Mouse (Mus musculus): ENCODE measurements at regions not wholly inside any gene's neighbourhood (a gene's known extent, or its start where the extent isn't known, plus 50 kb on each side); places are given as distances from the start of the nearest gene placed in this dataset.
"Not testable (repeated sequence)": the region's sequence is repeated elsewhere in the genome, so short reads cannot be mapped to it uniquely, and the experiment has no call there.

- Histone ChIP-seq H3K27ac (ENCODE audit: low read depth, low read length) (no peak overlapping the region), H3K9ac (no peak overlapping the region), H3K4me1 (ENCODE audit: insufficient read depth) (no peaks in the 10 kb centered on the region), H3K4me3 (ENCODE audit: low read depth, low read length) (no peak overlapping the region), H3K27me3 (ENCODE audit: insufficient read depth, low read length) (no peaks in the 10 kb centered on the region), H3K9me3 (ENCODE audit: low read length) (no peaks in the 10 kb centered on the region), H3K4me2 (ENCODE audit: low read depth) (no peak overlapping the region), H3K36me3 (ENCODE audit: insufficient read depth) (no peaks in the 10 kb centered on the region)
- DNase-seq (no peak), ATAC-seq (no peak)
- WGBS, result 78% methylated on average over 1 of the region's 1 CpGs
- no peak for TF ChIP-seq CTCF (IDR thresholded peaks at IDR 0.05; ENCODE audit: low read depth)
These were observed 239.1 kb downstream of the Bmp2 start for GRCm38 (mm10) chr2:133791031-133791430.

GRCm38 (mm10) chr2:133793293-133793692, 241.3 kb downstream of the Bmp2 start:
- 43% methylated on average over 2 of the region's 2 CpGs for WGBS
- Histone ChIP-seq H3K4me2 (ENCODE audit: low read depth) (no peak overlapping the region), H3K27me3 (ENCODE audit: insufficient read depth, low read length) (no peaks in the 10 kb centered on the region), H3K9ac (no peak overlapping the region), H3K4me1 (ENCODE audit: insufficient read depth) (no peaks in the 10 kb centered on the region), H3K36me3 (ENCODE audit: insufficient read depth) (no peaks in the 10 kb centered on the region), H3K27ac (ENCODE audit: low read depth, low read length) (no peak overlapping the region), H3K4me3 (ENCODE audit: low read depth, low read length) (no peak overlapping the region), H3K9me3 (ENCODE audit: low read length) (no peaks in the 10 kb centered on the region)
- peak; percentile 36 for DNase-seq
- TF ChIP-seq CTCF (IDR thresholded peaks at IDR 0.05; ENCODE audit: low read depth), result peak; percentile 58
- no peak for ATAC-seq

GRCm38 (mm10) chr2:133802666-133803065, 250.7 kb downstream of the Bmp2 start:
- Histone ChIP-seq H3K27ac (ENCODE audit: low read depth, low read length) (no peak overlapping the region), H3K4me3 (ENCODE audit: low read depth, low read length) (no peak overlapping the region), H3K9ac (no peak overlapping the region), H3K36me3 (ENCODE audit: insufficient read depth) (no peaks in the 10 kb centered on the region), H3K9me3 (ENCODE audit: low read length) (no peaks in the 10 kb centered on the region), H3K27me3 (ENCODE audit: insufficient read depth, low read length) (no peaks in the 10 kb centered on the region), H3K4me2 (ENCODE audit: low read depth) (no peak overlapping the region), H3K4me1 (ENCODE audit: insufficient read depth) (no peaks in the 10 kb centered on the region)
- DNase-seq (no peak), ATAC-seq (no peak)
- WGBS, result 43% methylated on average over 3 of the region's 3 CpGs
- TF ChIP-seq CTCF (IDR thresholded peaks at IDR 0.05; ENCODE audit: low read depth), result no peak

- no peak overlapping the region for H3K4me2 ChIP-seq (ENCODE audit: low read depth)
- ATAC-seq, result no peak
- no peak for DNase-seq
- H3K27me3 ChIP-seq (ENCODE audit: insufficient read depth, low read length), result no peaks in the 10 kb centered on the region
- H3K27ac ChIP-seq (ENCODE audit: low read depth, low read length), result no peak overlapping the region
- WGBS, result 88% methylated on average over 4 of the region's 4 CpGs
- H3K9me3 ChIP-seq (ENCODE audit: low read length), result no peaks in the 10 kb centered on the region
- no peaks in the 10 kb centered on the region for H3K4me1 ChIP-seq (ENCODE audit: insufficient read depth)
- H3K9ac ChIP-seq, result no peak overlapping the region
- no peak overlapping the region for H3K4me3 ChIP-seq (ENCODE audit: low read depth, low read length)
- no peaks in the 10 kb centered on the region for H3K36me3 ChIP-seq (ENCODE audit: insufficient read depth)
- no peak for TF ChIP-seq CTCF (IDR thresholded peaks at IDR 0.05; ENCODE audit: low read depth)
These were observed 269.5 kb downstream of the Bmp2 start for GRCm38 (mm10) chr2:133821418-133821817.

GRCm38 (mm10) chr2:133829406-133829805, 277.4 kb downstream of the Bmp2 start:
- no peak overlapping the region for H3K4me2 ChIP-seq (ENCODE audit: low read depth)
- WGBS, result 94% methylated on average over 1 of the region's 1 CpGs
- no peaks in the 10 kb centered on the region for H3K27me3 ChIP-seq (ENCODE audit: insufficient read depth, low read length)
- TF ChIP-seq CTCF (IDR thresholded peaks at IDR 0.05; ENCODE audit: low read depth), result no peak
- H3K4me1 ChIP-seq (ENCODE audit: insufficient read depth), result no peaks in the 10 kb centered on the region
- no peaks in the 10 kb centered on the region for H3K9me3 ChIP-seq (ENCODE audit: low read length)
- H3K27ac ChIP-seq (ENCODE audit: low read depth, low read length), result no peak overlapping the region
- H3K9ac ChIP-seq, result no peak overlapping the region
- no peak overlapping the region for H3K4me3 ChIP-seq (ENCODE audit: low read depth, low read length)
- H3K36me3 ChIP-seq (ENCODE audit: insufficient read depth), result no peaks in the 10 kb centered on the region
- ATAC-seq (no peak), DNase-seq (no peak)

- Histone ChIP-seq H3K27me3 (ENCODE audit: insufficient read depth, low read length) (no peaks in the 10 kb centered on the region), H3K4me2 (ENCODE audit: low read depth) (no peak overlapping the region), H3K4me3 (ENCODE audit: low read depth, low read length) (no peak overlapping the region), H3K9me3 (ENCODE audit: low read length) (no peaks in the 10 kb centered on the region), H3K4me1 (ENCODE audit: insufficient read depth) (no peaks in the 10 kb centered on the region), H3K27ac (ENCODE audit: low read depth, low read length) (no peak overlapping the region), H3K9ac (no peak overlapping the region), H3K36me3 (ENCODE audit: insufficient read depth) (no peaks in the 10 kb centered on the region)
- no peak for TF ChIP-seq CTCF (IDR thresholded peaks at IDR 0.05; ENCODE audit: low read depth)
- ATAC-seq (no peak), DNase-seq (no peak)
These were observed 298.5 kb downstream of the Bmp2 start for GRCm38 (mm10) chr2:133850485-133850884.

- H3K9me3 ChIP-seq (ENCODE audit: low read length); H3K36me3 ChIP-seq (ENCODE audit: insufficient read depth); DNase-seq; ATAC-seq; H3K4me2 ChIP-seq (ENCODE audit: low read depth); H3K27ac ChIP-seq (ENCODE audit: low read depth, low read length); H3K4me1 ChIP-seq (ENCODE audit: insufficient read depth); H3K9ac ChIP-seq; H3K27me3 ChIP-seq (ENCODE audit: insufficient read depth, low read length); H3K4me3 ChIP-seq (ENCODE audit: low read depth, low read length): not testable (repeated sequence)
- WGBS, result 90% methylated on average over 8 of the region's 8 CpGs
These were observed 323.0 kb downstream of the Bmp2 start for GRCm38 (mm10) chr2:133874982-133875381.

GRCm38 (mm10) chr2:133883682-133884081, 331.7 kb downstream of the Bmp2 start:
- ATAC-seq (no peak), DNase-seq (no peak)
- Histone ChIP-seq H3K27ac (ENCODE audit: low read depth, low read length) (no peak overlapping the region), H3K36me3 (ENCODE audit: insufficient read depth) (no peaks in the 10 kb centered on the region), H3K4me1 (ENCODE audit: insufficient read depth) (no peaks in the 10 kb centered on the region), H3K4me2 (ENCODE audit: low read depth) (no peak overlapping the region), H3K4me3 (ENCODE audit: low read depth, low read length) (no peak overlapping the region), H3K9me3 (ENCODE audit: low read length) (no peaks in the 10 kb centered on the region), H3K27me3 (ENCODE audit: insufficient read depth, low read length) (no peaks in the 10 kb centered on the region), H3K9ac (no peak overlapping the region)
- no peak for TF ChIP-seq CTCF (IDR thresholded peaks at IDR 0.05; ENCODE audit: low read depth)

All from forebrain, postnatal 0 days (tissue).